Mouse (Mus musculus) E14TG2a.4 (cell line): ENCODE results near the gene Bbs12.

Experiments
- CTCF ChIP-seq: conservative IDR thresholded peaks from 2 replicates; pipeline ENCODE4 v1.5.1; 2014; ENCODE audit warnings: low read length
- NANOG ChIP-seq: IDR thresholded peaks from 2 replicates; pipeline ENCODE4 v1.6.1; 2014; ENCODE audit warnings: borderline replicate concordance, low read length, mixed read lengths
- POU5F1 ChIP-seq: IDR thresholded peaks from 2 replicates; pipeline ENCODE4 v1.6.1; 2014; ENCODE audit warnings: low read length, borderline replicate concordance

DNA sequence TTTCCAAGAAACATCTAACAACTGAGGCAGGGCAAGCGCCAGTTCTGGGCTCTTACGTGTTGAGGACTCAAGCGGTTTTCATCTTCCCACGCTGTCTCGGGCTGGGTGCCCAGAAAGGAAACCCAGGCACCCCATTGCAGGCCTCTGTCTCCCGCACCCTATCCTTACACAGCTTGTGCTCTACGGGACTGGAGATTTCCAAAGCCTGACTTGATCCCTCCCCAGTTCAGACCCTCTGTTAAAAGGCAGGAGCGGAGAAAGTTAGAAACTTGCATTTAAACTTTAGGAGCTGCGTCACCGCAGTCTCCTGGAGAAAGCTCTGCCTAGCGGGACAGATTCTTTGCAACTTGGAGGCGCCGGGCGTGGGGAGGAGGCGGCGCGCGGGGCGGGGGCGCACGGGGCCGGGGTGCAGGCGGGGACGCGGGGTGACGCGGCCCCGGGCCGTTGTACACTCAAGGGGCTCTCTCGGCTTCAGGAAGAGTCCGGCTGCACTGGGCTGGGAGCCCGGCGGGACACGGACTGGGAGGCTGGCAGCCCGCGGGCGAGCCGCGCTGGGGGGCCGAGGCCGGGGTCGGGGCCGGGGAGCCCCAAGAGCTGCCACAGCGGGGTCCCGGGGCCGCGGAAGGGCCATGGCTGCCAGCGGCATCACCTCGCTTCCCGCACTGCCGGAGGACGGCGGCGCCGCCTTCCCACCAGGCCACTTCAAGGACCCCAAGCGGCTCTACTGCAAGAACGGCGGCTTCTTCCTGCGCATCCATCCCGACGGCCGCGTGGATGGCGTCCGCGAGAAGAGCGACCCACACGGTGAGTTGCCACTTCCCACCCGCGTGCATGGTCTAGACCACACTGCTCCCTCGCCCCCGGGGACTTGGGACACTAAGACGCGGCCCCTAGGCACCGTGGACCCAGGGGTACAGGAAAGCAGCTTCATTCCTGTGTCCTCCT lies 36.1 kb downstream of the Bbs12 start, which contains the start of gene Fgf2:
- no peak for TF ChIP-seq CTCF
- TF ChIP-seq NANOG = no peak
- TF ChIP-seq POU5F1 = no peak
